Mouse (Mus musculus) midbrain, embryonic 15.5 days (tissue): ENCODE data around the gene Irak4. TPM values are rescaled to one million over a fixed set of nuclear protein-coding genes. Genes with fewer than 3 reads are reported as not detected.

Source experiments
- ATAC-seq: fragments of 200-750 bp; cut with Nextera tagmentation; replicated peaks from 2 replicates; pipeline ENCODE4 v1.8.0; 2017; ENCODE audit warnings: moderate TSS enrichment
- H3K27ac ChIP-seq: fragments of 300-500 bp; sonication (generic); 2 replicates; pipeline ENCODE4 v1.5.1; 2015; ENCODE audit warnings: mild to moderate bottlenecking, inconsistent platforms
- H3K27me3 ChIP-seq: fragments of 300-500 bp; sonication (generic); replicated peaks from 2 replicates; pipeline ENCODE4 v1.6.1; 2015; ENCODE audit warnings: inconsistent platforms
- H3K36me3 ChIP-seq: fragments of 300-500 bp; sonication (generic); replicated peaks from 2 replicates; pipeline ENCODE4 v1.6.1; 2015; ENCODE audit warnings: inconsistent platforms
- H3K4me1 ChIP-seq: fragments of 300-500 bp; sonication (generic); 2 replicates; pipeline ENCODE4 v1.6.1; 2015; ENCODE audit warnings: inconsistent platforms
- H3K4me2 ChIP-seq: fragments of 300-500 bp; sonication (generic); 2 replicates; pipeline ENCODE4 v1.6.1; 2015; ENCODE audit warnings: inconsistent platforms, mild to moderate bottlenecking, moderate library complexity
- H3K4me3 ChIP-seq: fragments of 300-500 bp; sonication (generic); 2 replicates; pipeline ENCODE4 v1.5.1; 2015; ENCODE audit warnings: mild to moderate bottlenecking, inconsistent platforms
- H3K9ac ChIP-seq: fragments of 300-500 bp; sonication (generic); 2 replicates; pipeline ENCODE4 v1.6.1; 2015; ENCODE audit warnings: mild to moderate bottlenecking, inconsistent platforms
- H3K9me3 ChIP-seq: fragments of 300-500 bp; sonication (generic); 2 replicates; pipeline ENCODE4 v1.6.1; 2016; ENCODE audit warnings: inconsistent platforms
- WGBS: fragments of 180-500 bp; shearing (Covaris S2); methylation state at CpG from one replicate; pipeline ENCODE4 v1.1.7; 2015; ENCODE audit warnings: mixed read lengths; 5-methylcytosine and 5-hydroxymethylcytosine counted together
- polyA plus RNA-seq: library from polyadenylated mRNA; unstranded; fragments of >200 nt; fragmentation: Nextera tagmentation; extraction: Ambion mirVana; gene quantifications from 2 replicates; pipeline ENCODE4 v1.2.1, GENCODE M21; 2015

Irak4 gene
- polyA plus RNA-seq, 1 experiment from 2014 or later: 1.3 TPM

GRCm38 (mm10) chr15:94600145-94600707 is 56.8 kb downstream of the Irak4 start:
- 90% methylated on average over 11 of the region's 11 CpGs for WGBS
- no peak for ATAC-seq

GRCm38 (mm10) chr15:94601339-94601738 is 57.9 kb downstream of the Irak4 start:
- H3K9me3 ChIP-seq: no peaks in the 10 kb centered on the region
- H3K36me3 ChIP-seq: no peaks in the 10 kb centered on the region
- no peak overlapping the region for H3K27ac ChIP-seq
- no peaks in the 10 kb centered on the region for H3K4me1 ChIP-seq
- no peaks in the 10 kb centered on the region for H3K27me3 ChIP-seq
- no peak overlapping the region for H3K4me3 ChIP-seq
- no peak for ATAC-seq
- no peak overlapping the region for H3K4me2 ChIP-seq
- no peak overlapping the region for H3K9ac ChIP-seq
- 14% methylated on average over 3 of the region's 3 CpGs for WGBS

More at GRCm38 (mm10) chr15:94600145-94600707, 56.8 kb downstream of the Irak4 start:
- Histone ChIP-seq H3K36me3 (no peaks in the 10 kb centered on the region), H3K9me3 (no peaks in the 10 kb centered on the region), H3K4me1 (no peaks in the 10 kb centered on the region), H3K27me3 (no peaks in the 10 kb centered on the region), H3K9ac (no peak overlapping the region), H3K4me3 (no peak overlapping the region), H3K27ac (no peak overlapping the region), H3K4me2 (no peak overlapping the region)

GRCm38 (mm10) chr15:94602441-94602840 is 59.0 kb downstream of the Irak4 start:
- no peak overlapping the region for H3K4me3 ChIP-seq
- no peaks in the 10 kb centered on the region for H3K27me3 ChIP-seq
- 83% methylated on average over 3 of the region's 3 CpGs for WGBS
- H3K4me2 ChIP-seq: no peak overlapping the region
- H3K9ac ChIP-seq: no peak overlapping the region
- H3K36me3 ChIP-seq: no peaks in the 10 kb centered on the region
- ATAC-seq: no peak
- no peaks in the 10 kb centered on the region for H3K9me3 ChIP-seq
- H3K4me1 ChIP-seq: no peaks in the 10 kb centered on the region
- H3K27ac ChIP-seq: no peak overlapping the region

- 93% methylated on average over 8 of the region's 8 CpGs for WGBS
Measured at GRCm38 (mm10) chr15:94607768-94608167, 64.3 kb downstream of the Irak4 start.

GRCm38 (mm10) chr15:94616036-94616435 is 72.6 kb downstream of the Irak4 start:
- H3K36me3 ChIP-seq: no peaks in the 10 kb centered on the region
- H3K4me3 ChIP-seq: no peak overlapping the region
- no peak for ATAC-seq
- no peaks in the 10 kb centered on the region for H3K4me1 ChIP-seq
- H3K9me3 ChIP-seq: no peaks in the 10 kb centered on the region
- H3K9ac ChIP-seq: no peak overlapping the region
- WGBS: 91% methylated on average over 11 of the region's 11 CpGs
- no peak overlapping the region for H3K27ac ChIP-seq
- H3K4me2 ChIP-seq: no peak overlapping the region
- no peaks in the 10 kb centered on the region for H3K27me3 ChIP-seq

More at GRCm38 (mm10) chr15:94607768-94608167, 64.3 kb downstream of the Irak4 start:
- Histone ChIP-seq H3K27ac (no peak overlapping the region), H3K36me3 (no peaks in the 10 kb centered on the region), H3K4me2 (no peak overlapping the region), H3K9me3 (no peaks in the 10 kb centered on the region), H3K4me1 (no peaks in the 10 kb centered on the region), H3K4me3 (no peak overlapping the region), H3K9ac (no peak overlapping the region), H3K27me3 (no peaks in the 10 kb centered on the region)
- no peak for ATAC-seq

- Histone ChIP-seq H3K4me2 (no peak overlapping the region), H3K27ac (no peak overlapping the region), H3K9me3 (no peaks in the 10 kb centered on the region), H3K4me3 (no peak overlapping the region), H3K9ac (no peak overlapping the region), H3K27me3 (no peaks in the 10 kb centered on the region), H3K36me3 (no peaks in the 10 kb centered on the region), H3K4me1 (no peaks in the 10 kb centered on the region)
- ATAC-seq: no peak
Measured at GRCm38 (mm10) chr15:94620909-94621308, 77.5 kb downstream of the Irak4 start.

- peaks cover 7% of the 10 kb centered on the region for H3K27me3 ChIP-seq
- no peaks in the 10 kb centered on the region for H3K36me3 ChIP-seq
- peak overlapping the region; percentile 94 for H3K4me2 ChIP-seq
- no peak overlapping the region for H3K27ac ChIP-seq
- H3K9me3 ChIP-seq: no peaks in the 10 kb centered on the region
- ATAC-seq: peak; percentile 71
- peak overlapping the region; percentile 61 for H3K4me3 ChIP-seq
- H3K4me1 ChIP-seq: no peaks in the 10 kb centered on the region
- peak overlapping the region; percentile 78 for H3K9ac ChIP-seq
- WGBS: 50% methylated on average over 2 of the region's 2 CpGs
Measured at GRCm38 (mm10) chr15:94628463-94628829, 85.0 kb downstream of the Irak4 start.

- Histone ChIP-seq H3K9me3 (no peaks in the 10 kb centered on the region), H3K9ac (peak within 1 kb of the TSS; percentile 78), H3K27ac (peak within 1 kb of the TSS; percentile 31; the same call in 1 of the 2 replicates), H3K27me3 (peaks cover 7% of the 10 kb centered on the region), H3K36me3 (no peaks in the 10 kb centered on the region), H3K4me2 (peak within 1 kb of the TSS; percentile 94), H3K4me3 (peak within 1 kb of the TSS; percentile 61), H3K4me1 (no peaks in the 10 kb centered on the region)
- peak; percentile 89 for ATAC-seq
- WGBS: under 1% methylated on average over 78 of the region's 96 CpGs
Measured at GRCm38 (mm10) chr15:94628830-94629601, 85.6 kb downstream of the Irak4 start, which contains the start of gene Tmem117. Gene Tmem117 (plus strand): TSS chr15:94629232.

GRCm38 (mm10) chr15:94630553-94630952 is 87.1 kb downstream of the Irak4 start:
- ATAC-seq: no peak
- WGBS: 84% methylated on average over 4 of the region's 4 CpGs
- H3K4me1 ChIP-seq: no peaks in the 10 kb centered on the region

More at GRCm38 (mm10) chr15:94630553-94630952, 87.1 kb downstream of the Irak4 start:
- no peak overlapping the region for H3K27ac ChIP-seq
- no peak overlapping the region for H3K9ac ChIP-seq
- H3K27me3 ChIP-seq: peaks cover 7% of the 10 kb centered on the region
- H3K4me3 ChIP-seq: no peak overlapping the region
- no peak overlapping the region for H3K4me2 ChIP-seq
- H3K36me3 ChIP-seq: no peaks in the 10 kb centered on the region
- no peaks in the 10 kb centered on the region for H3K9me3 ChIP-seq

Other genes with a start within 250 kb of the Irak4 start
- gene Adamts20, start 78.2 kb upstream of the Irak4 start, polyA plus RNA-seq: 2.1 and 2.5 TPM in 2 replicates
- gene Pus7l, start 96 bp upstream of the Irak4 start, polyA plus RNA-seq: 5.1 and 5.2 TPM in 2 replicates
- 78.6 and 80.5 TPM in 2 replicates for gene Twf1, start 46.2 kb downstream of the Irak4 start, polyA plus RNA-seq
- gene Tmem117, start 85.6 kb downstream of the Irak4 start, polyA plus RNA-seq: 12.3 and 12.4 TPM in 2 replicates